Mouse (Mus musculus) left cerebral cortex, postnatal 25 days (tissue): ENCODE data around the gene Txnrd2. TPM values are rescaled to one million over a fixed set of nuclear protein-coding genes. Genes with fewer than 3 reads are reported as not detected.

Experiments
- DNase-seq, 2 experiments: peaks; one replicate each; pipeline ENCODE4 v3.0.0; 2022; ENCODE audit warnings: low spot score in 2 of 2, mixed read lengths in 1 of 2
- intact Hi-C: fragments of 180-260 bp; cut with DNase I; formaldehyde crosslinking; loops from one replicate; pipeline ENCODE4 v1.15.1; 2025
- total RNA-seq, 2 experiments: library from RNA; stranded (reverse); gene quantifications; 2 replicates each; pipeline ENCODE4 v1.2.3; 2021

The Txnrd2 gene
- 10 to 100 TPM; 24.6 to 25.3 TPM for total RNA-seq

DNA sequence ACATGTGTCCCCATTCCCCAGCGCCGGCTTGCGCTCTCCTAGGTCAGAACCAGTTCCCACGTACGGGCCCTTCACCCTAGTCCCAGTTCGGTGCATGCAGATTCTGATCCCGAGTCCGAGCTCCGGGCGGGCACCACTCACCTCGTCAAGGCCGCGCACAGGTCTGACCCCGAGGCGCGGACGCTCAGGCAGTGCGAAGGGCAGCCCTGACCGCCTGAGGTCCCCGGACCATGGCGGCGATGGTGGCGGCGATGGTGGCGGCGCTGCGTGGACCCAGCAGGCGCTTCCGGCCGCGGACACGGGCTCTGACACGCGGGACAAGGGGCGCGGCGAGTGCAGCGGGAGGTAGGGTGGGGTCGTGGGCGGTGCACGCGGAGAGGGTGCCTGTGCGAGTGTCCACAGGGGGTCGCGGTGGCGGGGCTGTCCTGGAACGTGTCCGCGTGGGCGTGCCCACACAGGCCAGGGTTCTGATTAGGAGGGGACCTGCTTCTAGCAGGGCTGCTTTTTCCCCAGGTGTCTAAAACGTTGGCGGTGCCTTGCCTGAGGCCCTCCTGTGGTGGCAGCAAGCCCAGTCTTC is at the start of gene Txnrd2:
Gene Txnrd2, plus strand, starts transcription at position 170 of the 577 bp plus-strand sequence.
- peak; percentile 73 to 77 for DNase-seq
- intact Hi-C loops: loop anchor here (1.0 kb wide), 1 partner anchor 81 kb away; no protein-coding TSS in a partner anchor

DNA sequence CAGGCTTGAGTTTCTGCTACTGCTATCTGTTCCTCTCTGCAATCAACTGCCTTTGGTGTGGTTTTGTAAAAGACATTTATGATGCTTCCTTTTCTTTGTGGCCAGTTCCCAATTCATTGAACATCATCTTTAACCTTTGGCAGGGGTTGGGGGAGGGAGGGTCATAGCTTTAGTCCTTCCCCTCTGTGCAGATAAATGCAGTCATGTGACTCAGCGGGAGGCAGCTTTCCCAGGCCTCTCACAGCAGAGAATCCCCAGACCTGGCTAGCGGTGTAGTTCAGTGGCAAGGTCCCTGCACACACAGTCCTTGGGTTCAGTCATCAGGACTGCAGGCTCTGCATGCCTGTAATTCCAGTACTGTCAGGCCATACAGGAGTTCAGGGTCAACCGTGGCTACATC is 49.0 kb upstream of the Txnrd2 start:
- no peak for DNase-seq
- intact Hi-C loops: no loop called here

DNA sequence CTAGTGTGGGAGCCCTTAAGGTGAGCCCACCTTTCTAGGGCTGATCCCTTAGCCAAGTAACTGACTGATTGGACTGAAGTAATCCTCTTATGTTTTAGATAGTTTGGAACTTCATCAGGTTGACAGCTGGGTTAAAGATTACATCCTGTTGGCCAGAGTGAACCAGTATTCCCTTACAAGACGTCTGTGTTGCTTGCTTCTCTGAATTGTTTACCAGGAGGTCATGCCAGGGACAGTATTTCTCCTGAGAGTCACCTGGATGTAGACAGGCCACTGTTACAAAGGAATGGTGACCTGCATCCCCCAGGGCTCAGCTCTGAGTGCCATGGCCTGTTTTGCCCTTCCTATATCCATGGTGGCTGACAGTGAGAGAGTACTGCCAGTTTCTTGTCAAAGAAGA is 47.7 kb upstream of the Txnrd2 start:
- no peak for DNase-seq
- intact Hi-C loops: no loop called here

DNA sequence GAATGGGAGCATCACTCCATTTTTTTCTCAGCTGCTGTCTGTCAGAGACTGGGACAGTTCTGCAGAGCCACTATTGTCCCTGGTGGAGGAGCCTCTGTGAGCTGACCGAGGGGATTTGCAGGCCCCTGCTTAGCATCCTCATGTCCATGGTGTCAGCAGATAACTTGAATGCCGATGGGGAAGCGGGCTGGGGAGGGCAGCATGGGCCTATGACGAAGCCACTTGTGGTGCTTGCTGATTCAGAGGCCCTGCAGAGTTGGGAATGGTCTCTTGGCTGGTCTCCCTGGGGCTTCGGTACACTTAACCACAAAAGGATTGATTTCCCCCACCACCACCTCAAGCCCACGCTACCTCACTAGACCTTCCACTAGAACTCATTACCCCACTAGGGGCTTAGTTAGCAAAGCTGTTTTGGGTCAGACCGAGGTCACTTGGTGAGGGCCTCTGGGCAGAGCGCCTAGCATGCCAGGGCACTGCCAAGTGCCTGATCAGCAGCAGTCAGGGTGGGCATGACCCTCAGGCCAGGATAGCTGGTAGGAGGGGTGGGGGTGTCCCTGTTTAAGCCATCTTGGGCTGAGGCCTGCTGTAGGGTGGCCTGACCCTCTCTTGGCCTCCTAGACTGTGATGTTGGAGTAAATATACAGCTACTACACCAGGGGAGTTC is 46.7 kb upstream of the Txnrd2 start:
- intact Hi-C loops: no loop called here
- no peak for DNase-seq

DNA sequence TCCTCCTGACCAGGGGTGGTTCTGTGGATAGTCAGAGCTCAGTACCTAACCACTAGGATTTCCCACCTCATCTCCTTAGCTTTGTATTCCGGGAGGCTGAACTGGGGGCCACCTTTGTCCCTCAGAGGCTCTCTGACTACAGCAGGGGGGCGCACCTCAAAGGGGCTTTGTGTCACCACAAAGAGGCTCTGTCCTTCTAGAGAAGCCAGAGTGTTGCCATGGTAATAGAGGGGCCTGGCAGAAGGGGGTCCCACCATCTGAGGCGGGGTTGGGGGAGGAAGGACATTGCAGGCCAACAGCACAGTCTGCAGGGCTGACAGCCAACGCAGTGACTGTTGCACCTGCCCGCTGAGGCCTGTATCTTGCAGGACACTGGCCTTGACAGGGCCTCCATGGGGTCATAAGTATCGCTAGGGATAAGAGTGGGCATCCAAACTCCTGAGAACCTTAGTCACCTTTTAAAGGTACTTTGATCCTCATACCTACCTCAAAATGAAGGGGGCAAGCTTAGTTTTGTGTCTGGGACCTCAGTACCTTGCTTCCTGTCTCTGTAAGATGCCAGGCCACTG is 45.6 kb upstream of the Txnrd2 start:
- intact Hi-C loops: no loop called here

DNA sequence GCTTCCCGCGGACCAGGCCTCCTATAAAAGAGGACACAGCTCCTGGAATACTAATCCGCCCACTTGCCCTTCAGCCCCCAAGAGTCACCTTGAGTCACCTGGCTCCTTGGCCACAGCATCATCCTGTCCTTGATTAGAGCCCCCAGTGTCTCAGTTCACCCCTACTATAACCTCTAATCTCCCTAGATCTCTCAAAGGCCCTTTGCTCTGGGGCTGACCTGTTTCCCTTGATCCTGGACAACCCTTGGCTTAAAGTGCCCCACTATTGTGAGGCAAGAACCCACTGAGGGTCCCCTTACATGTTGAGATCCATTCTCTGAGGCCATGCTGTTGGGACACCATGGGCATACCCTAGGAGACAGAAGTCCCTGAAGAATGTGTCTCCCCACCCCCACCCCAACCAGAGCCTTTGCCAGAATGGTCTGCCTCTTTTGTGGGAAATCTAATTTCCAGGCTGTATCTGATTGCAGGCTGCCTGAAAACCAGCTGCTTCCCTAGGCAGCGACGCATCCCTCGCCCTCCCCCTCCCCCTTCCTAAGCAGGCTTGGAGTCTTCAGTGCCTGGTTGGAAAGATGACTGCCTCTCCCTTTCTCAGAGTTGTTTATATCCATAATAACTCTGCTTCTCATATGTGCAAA is 44.4 kb upstream of the Txnrd2 start:
- no peak for DNase-seq

More for the DNA sequence above, 45.6 kb upstream of the Txnrd2 start:
- DNase-seq: no peak

DNA sequence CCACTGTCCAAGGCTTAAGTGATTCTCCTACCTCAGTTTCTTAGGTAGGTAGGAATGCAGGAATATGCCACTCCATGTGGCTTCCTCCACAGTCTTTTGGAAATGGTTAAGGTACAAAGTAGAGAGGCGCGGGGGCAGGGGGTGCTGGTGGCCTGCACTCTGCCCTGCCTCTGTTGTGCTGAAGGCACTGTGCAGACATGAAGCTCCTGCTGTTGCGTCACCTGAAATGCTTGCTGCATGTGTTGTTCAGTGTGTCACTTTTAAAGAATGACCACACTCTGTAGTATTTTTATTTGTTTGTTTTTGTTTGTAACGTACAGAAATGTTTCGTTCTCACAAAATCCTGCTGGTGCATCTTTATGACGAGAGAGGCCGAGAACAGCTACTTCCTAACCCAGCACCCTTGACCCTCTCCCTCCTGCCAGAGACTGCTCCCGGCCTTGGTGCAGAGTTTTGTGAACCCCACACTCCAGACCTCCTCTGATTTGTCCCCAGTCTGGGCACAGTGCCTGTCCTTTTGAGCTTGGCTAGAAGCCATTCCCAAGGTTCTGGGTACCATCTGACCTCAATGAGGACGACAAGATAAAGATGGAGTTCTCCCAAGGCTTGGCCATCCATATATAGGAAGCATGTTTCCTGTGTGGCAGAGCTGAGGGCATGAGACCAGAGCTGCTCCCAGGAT is 43.0 kb upstream of the Txnrd2 start:
- DNase-seq: no peak
- intact Hi-C loops: no loop called here

More for the DNA sequence above, 44.4 kb upstream of the Txnrd2 start:
- intact Hi-C loops: no loop called here

DNA sequence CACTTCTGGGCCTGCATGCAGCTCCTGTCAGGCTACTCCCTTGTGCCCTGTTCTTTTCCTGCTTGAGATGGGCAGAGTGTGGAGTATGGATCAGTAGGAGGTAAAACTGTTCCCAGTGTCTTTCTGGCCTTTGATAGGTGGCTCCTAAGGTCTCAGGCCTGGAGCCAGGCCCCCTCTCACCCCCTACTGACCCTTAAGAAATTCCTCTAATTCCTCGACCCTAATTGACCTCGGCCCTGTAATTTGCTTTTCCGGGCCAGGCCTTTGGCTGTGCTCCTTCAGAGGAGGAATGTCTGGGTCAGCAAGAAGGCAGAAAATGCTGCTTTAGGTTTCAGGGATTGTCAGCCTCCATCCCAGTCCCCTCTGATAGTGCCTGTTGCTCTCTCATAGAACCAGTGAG is 42.4 kb upstream of the Txnrd2 start:
- no peak for DNase-seq
- intact Hi-C loops: no loop called here

DNA sequence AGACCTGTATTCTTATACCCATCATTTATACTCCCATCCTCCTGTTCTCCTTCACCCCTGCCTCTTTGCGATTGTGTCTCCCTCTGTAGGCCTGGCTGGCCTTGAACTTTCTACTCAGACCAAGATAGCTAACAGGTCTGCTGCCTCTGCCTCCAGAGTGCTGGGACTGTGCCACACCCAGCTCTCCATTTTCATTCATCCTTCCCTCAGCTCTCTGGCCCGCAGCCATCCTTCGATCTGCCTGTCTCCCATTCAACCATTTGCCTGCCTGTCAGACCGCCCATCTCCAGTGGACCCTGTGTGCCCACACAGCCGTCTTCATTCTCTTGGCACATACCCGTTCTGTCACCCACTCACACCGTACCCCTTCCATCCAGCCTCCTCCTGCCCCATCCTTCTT is 42.0 kb upstream of the Txnrd2 start:
- DNase-seq: peak in 1 of 2 experiments; percentile 57
- intact Hi-C loops: no loop called here

DNA sequence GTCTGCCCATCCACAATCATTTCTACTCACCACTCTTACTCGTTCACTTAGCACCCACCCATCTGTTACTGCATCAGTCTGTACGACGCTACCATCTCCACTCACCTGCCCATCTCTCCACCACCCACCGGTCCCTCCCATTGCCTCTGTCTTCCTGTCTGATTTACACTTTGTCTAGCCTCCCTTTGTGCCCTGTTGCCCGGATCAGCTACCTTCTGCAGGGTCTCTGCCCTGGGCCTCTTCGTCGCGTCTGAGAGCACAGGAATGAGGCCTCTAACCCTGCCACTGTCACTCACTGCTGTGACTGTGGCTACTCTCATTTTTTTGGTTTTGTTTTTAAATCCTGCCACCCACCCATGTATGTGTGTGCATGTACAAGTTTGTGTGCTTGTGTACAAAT is 41.5 kb upstream of the Txnrd2 start:
- DNase-seq: no peak
- intact Hi-C loops: no loop called here

DNA sequence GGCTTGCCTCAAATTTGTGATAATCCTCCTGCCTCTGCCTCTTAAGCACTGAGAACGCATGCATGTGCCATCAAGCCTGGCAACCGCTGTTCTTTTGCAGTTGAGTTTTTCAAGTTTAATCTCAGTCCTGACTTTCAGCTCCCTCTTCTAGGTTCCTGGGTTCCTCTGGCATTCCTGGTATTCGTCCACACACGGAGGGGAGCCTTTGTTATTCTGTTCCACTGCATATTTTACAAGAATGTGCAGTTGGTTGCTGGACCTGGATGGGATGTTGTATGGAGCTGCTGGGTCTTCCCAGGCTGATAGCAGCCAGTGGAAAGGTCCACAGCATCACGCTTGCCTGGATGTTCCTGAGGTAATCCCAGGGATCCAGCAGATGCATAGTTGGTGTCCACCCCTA is 40.8 kb upstream of the Txnrd2 start:
- intact Hi-C loops: no loop called here
- DNase-seq: no peak

DNA sequence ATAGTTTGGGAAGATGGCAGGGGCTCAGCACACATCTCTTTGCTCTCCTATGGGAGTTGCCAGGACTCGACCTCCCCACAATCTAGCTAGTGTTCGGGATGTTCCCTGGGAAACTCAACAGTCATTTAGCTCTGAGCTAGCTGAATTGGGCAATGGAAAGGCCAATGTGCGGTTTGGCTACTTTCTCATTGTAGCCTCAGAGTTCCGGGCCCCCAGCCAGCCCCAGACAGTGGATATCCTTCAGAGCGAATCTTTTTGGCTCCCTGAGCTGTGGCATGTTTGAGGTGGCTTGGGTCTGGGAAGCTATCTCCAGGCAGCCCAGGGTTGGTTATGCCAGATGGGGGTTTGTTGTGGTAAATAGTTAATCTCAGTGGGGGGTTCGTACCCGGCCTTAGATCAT is 39.7 kb upstream of the Txnrd2 start:
- intact Hi-C loops: no loop called here
- DNase-seq: no peak

DNA sequence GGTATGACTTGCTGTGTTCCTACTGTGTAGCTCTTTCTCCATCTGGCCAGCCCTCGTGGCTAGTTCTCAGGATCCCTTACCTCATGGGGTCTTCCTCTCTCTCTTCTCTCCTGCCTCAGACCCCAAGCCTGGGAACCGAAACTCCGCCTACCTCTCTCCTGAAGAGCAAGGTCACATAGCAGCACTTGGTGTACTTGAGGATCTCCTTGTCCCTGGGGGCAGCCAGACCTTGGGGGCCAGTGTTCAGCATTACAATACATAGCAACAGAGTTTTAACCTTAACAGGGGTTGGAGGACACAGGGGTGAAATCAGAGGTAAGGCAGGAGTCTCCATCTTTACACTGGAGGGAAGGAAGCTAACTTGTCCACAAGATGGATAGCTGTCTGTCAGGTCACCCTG is 39.2 kb upstream of the Txnrd2 start:
- intact Hi-C loops: no loop called here
- no peak for DNase-seq

DNA sequence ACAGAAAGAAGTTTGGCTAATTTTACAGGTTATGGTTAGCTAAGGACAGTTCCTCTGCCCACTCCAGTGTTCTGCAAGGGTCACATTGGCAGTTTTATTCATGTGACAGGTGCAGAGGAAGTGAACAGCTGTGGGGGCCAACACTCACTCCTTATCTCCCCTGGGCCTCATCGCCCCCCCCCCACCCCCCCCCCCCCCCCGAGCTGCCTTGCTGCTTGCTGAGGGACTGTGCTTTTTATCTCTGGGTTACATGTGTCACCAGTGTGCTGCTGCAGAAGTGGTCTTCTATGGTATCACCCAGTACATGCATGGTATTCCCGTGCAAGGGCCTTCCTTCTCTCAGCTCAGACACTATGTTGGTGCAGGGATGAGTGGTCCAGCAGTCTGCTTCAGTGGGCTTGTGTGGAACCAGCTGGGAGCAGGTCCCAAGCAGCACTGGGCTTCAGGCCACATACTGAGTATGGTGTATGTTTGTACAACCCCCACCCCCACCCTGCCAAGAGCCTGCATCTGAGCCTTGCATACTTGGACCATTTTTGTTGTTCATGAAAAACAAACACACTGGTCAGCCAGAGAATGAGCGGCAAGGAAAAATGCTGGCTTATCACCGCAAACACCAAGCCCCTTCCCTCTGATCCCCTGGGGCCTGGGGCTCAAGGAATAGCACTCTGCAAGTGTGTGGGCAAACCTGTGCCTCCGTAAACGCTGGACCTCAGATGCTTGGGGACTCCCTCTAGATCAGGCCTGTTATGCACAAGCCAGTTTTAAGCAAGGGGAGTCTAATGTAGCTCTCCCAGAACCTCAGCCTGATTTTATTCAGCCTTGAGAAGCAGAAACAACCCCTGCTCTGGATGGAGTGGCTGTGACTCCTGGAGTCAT is 38.2 kb upstream of the Txnrd2 start:
- intact Hi-C loops: no loop called here
- DNase-seq: no peak

DNA sequence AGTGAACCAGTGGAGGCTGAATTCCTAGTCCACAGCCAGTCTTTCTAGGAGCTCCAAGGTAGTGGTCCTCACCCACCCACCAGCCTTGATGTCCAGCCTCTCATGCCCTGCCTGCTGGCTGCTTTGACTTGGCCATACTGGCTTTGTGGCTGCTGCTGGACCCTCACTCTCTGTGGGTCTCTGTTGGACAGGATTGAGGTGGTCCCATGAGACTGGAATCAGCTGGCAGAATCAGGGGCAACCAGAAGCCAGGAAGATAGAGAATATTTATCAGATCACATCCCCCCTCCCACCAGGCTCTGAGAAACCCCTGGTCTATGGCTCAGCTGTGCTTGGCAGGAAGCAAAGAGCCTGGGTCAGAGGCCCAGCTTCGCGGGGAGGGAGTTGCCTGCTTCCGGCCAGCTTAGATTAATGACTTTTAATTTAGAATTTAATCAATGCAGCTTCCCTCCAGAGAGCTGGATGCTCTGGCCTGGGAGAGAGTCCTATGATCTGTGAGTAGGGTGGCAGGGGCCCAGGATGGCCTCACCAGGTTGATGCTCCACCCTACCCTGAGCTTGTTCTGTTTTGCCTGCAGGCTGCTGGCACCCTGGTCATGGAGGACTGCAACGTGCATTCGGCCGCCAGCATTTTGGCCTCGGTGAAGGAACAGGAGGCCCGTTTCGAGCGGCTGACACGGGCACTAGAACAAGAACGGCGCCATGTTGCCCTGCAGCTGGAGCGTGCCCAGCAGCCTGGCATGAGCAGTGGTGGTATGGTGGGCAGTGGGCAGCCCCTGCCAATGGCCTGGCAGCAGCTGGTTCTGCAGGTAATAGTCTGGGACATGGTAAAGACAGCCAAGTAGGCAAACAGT is 37.4 kb upstream of the Txnrd2 start:
- intact Hi-C loops: no loop called here
- no peak for DNase-seq

DNA sequence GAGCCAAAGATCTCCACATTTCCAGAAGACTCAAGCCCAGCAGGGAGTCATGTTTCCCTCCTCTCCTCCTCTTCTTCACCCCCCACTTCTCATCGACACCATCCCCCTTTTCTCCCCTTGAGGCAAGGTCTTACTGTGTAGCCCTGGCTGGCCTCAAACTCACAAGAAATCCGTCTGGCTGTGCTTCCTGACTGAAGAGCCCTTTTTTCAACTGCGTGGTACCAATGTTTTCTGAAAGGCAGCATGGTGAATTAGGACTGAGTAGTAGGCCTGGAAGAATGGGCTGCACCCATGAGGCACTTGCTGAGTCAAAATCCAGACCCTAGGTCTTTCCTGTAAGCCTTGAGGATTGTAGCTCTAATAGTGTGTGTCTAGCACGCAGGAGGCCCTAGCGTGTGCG is 35.8 kb upstream of the Txnrd2 start:
- intact Hi-C loops: no loop called here
- no peak for DNase-seq

DNA sequence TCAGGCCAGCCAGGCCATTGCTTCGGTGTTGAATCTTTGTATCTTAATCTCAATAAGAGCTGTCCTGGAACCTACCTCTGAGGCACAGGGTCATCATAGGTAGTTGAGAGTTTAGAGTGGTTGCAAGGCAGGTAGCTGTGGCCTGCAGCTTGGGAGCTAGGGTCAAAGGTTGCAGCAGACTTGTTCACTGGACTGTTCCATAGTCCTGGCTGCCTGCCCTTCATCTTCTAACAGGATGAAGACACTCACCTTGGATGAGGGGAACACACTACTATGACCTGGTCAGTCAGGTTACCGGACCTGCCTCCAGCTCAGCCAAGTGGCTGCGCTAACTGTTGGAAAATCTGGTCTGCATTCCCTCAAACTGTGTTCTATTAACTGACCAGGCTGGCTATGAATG is 35.1 kb upstream of the Txnrd2 start:
- no peak for DNase-seq
- intact Hi-C loops: no loop called here

DNA sequence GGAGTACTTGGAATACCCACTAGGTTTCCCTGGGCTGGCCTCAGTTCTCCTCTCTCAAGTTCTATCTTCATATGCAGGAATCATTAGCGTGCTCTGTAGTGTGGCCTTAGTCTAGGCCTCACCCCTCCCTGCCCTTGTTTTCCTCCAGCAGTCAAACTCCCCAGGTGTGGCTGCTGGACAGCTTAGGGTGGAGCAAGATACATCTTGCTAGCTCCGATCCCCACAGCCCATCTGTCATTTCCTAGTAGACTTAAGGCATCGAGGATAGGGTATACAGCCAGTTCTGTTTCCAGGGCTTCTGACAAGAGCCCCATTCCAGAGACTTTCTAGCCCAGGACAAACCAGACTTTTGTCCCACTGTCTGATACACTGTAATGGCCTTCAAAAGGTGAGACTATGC is 34.5 kb upstream of the Txnrd2 start:
- intact Hi-C loops: no loop called here
- DNase-seq: no peak
